Mouse (Mus musculus) kidney, postnatal 0 days (tissue): Measurements from ENCODE around the gene Gpatch4. TPM values are rescaled to one million over a fixed set of nuclear protein-coding genes. Genes with fewer than 3 reads are reported as not detected.

Experiments used
- ATAC-seq: fragments of 200-750 bp; cut with Nextera tagmentation; replicated peaks from 2 replicates; pipeline ENCODE4 v1.8.0; 2017; ENCODE audit warnings: low read depth, moderate number of reproducible peaks, moderate TSS enrichment, moderate library complexity; ENCODE audit not compliant: low FRiP score
- DNase-seq: peaks from one replicate; pipeline ENCODE4 v3.0.0-alpha.2; 2016; ENCODE audit warnings: low spot score
- H3K27ac ChIP-seq: fragments of 300-500 bp; sonication (generic); 2 replicates; pipeline ENCODE4 v1.5.1; 2014; ENCODE audit warnings: mild to moderate bottlenecking
- H3K27me3 ChIP-seq: fragments of 300-500 bp; sonication (generic); 2 replicates; pipeline ENCODE4 v1.6.1; 2014; ENCODE audit warnings: low read length, mixed read lengths; ENCODE audit not compliant: insufficient read depth
- H3K36me3 ChIP-seq: fragments of 300-500 bp; sonication (generic); 2 replicates; pipeline ENCODE4 v1.6.1; 2014; ENCODE audit warnings: low read length, mixed read lengths; ENCODE audit not compliant: insufficient read depth
- H3K4me1 ChIP-seq: fragments of 300-500 bp; sonication (generic); replicated peaks from 2 replicates; pipeline ENCODE4 v1.6.1; 2014; ENCODE audit warnings: antibody characterized with exemption, low read length, mixed read lengths; ENCODE audit not compliant: insufficient read depth
- H3K4me2 ChIP-seq: fragments of 300-500 bp; sonication (generic); 2 replicates; pipeline ENCODE4 v1.6.1; 2014; ENCODE audit warnings: mild to moderate bottlenecking, low read length, moderate library complexity, mixed read lengths
- H3K4me3 ChIP-seq: fragments of 300-500 bp; sonication (generic); replicated peaks from 2 replicates; pipeline ENCODE4 v1.5.1; 2014; ENCODE audit warnings: low read depth, low read length
- H3K9ac ChIP-seq: fragments of 300-500 bp; sonication (generic); 2 replicates; pipeline ENCODE4 v1.6.1; 2014; ENCODE audit warnings: low read depth, low read length
- H3K9me3 ChIP-seq: fragments of 300-500 bp; sonication (generic); replicated peaks from 2 replicates; pipeline ENCODE4 v1.6.1; 2016; ENCODE audit warnings: low read length, inconsistent platforms, mixed read lengths
- CTCF ChIP-seq: IDR thresholded peaks from 2 replicates; pipeline ENCODE4 v1.5.1; 2016; ENCODE audit warnings: antibody characterized with exemption, low read depth, mild to moderate bottlenecking, moderate library complexity
- WGBS: fragments of 180-500 bp; shearing (Covaris S2); extraction: QIAGEN DNeasy Blood & Tissue Kit; methylation state at CpG from one replicate; pipeline ENCODE4 v1.1.7; 2014; 5-methylcytosine and 5-hydroxymethylcytosine counted together
- polyA plus RNA-seq: library from polyadenylated mRNA; unstranded; fragments of >200 nt; fragmentation: Nextera tagmentation; extraction: Ambion mirVana; gene quantifications from 2 replicates; pipeline ENCODE4 v1.2.1, GENCODE M21; 2015

Gpatch4 gene
- polyA plus RNA-seq, 1 experiment from 2014 or later: 26.3 TPM

DNA sequence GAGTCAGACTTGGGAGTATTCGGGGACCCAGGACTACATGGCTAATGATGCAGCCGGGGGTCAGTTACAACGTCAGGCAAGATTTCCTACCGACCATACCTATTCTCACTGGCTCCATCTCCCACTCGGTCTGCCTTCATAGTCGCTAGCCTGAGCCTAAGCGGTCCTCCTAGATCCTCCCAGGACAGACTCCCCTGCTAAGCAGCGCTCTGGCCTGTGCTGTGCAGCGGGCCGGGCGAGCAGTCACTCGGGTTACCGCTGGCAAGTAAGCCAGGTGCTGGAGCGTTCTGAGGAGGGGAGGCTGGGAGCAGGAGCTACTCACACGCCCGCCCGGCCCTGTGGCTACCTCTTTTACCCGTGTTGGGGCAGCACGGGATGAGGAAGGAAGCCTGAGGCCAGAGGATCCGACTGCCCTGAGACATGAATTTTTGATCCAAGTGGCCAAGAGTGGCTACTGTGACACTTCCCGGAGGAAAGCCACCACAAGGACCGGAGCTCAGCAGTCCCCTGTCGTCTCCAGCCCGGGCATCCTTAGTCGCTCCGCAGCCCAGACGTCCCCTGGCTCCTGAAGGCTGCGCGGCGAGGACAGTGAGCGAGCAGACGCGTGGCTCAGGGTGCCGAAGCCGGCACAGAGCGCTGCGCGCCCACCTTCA lies 43.5 kb upstream of the Gpatch4 start:
- peak overlapping the region; percentile 36 for H3K4me3 ChIP-seq
- no peak overlapping the region for H3K9ac ChIP-seq
- H3K36me3 ChIP-seq: no peaks in the 10 kb centered on the region
- no peak for ATAC-seq
- under 1% methylated on average over 37 of the region's 38 CpGs for WGBS
- peaks cover 87% of the 10 kb centered on the region for H3K27me3 ChIP-seq
- no peak for TF ChIP-seq CTCF
- peak overlapping the region; percentile 65 for H3K4me2 ChIP-seq
- no peak for DNase-seq
- H3K4me1 ChIP-seq: peaks cover 5% of the 10 kb centered on the region; the same call in 1 of the 2 replicates
- no peaks in the 10 kb centered on the region for H3K9me3 ChIP-seq
- no peak overlapping the region for H3K27ac ChIP-seq

DNA sequence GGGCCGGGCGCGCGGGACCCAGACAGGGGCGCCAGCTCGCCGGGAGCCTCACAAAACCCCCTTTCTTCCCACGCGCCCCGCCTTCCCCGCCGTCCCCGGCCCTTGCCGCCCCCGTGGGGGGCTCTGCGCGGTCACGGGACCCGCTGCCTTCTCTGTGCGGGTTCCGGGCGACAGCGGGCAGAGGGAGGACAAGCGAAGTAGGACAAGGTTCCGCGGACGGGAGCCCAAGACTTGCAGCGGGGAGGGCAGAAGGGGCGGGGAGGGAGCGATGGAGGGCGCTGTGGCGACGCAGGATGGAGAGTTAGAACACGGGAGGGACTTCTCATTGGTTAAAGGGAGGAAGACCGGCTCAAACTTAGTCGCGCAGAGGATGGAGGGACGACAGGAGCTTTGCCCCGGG lies 42.7 kb upstream of the Gpatch4 start, which contains the start of gene Bcan:
Bcan (minus strand) TSS at position 50 of the 400 bp plus-strand sequence.
- Histone ChIP-seq H3K9ac (no peak within 1 kb of the TSS), H3K4me3 (peak within 1 kb of the TSS; percentile 36), H3K4me1 (peaks cover 5% of the 10 kb centered on the region; the same call in 1 of the 2 replicates), H3K27me3 (peaks cover 79% of the 10 kb centered on the region), H3K9me3 (no peaks in the 10 kb centered on the region), H3K4me2 (peak within 1 kb of the TSS; percentile 65), H3K36me3 (no peaks in the 10 kb centered on the region), H3K27ac (no peak within 1 kb of the TSS)
- DNase-seq (no peak), ATAC-seq (no peak)
- under 1% methylated on average over 39 of the region's 39 CpGs for WGBS
- TF ChIP-seq CTCF: no peak

DNA sequence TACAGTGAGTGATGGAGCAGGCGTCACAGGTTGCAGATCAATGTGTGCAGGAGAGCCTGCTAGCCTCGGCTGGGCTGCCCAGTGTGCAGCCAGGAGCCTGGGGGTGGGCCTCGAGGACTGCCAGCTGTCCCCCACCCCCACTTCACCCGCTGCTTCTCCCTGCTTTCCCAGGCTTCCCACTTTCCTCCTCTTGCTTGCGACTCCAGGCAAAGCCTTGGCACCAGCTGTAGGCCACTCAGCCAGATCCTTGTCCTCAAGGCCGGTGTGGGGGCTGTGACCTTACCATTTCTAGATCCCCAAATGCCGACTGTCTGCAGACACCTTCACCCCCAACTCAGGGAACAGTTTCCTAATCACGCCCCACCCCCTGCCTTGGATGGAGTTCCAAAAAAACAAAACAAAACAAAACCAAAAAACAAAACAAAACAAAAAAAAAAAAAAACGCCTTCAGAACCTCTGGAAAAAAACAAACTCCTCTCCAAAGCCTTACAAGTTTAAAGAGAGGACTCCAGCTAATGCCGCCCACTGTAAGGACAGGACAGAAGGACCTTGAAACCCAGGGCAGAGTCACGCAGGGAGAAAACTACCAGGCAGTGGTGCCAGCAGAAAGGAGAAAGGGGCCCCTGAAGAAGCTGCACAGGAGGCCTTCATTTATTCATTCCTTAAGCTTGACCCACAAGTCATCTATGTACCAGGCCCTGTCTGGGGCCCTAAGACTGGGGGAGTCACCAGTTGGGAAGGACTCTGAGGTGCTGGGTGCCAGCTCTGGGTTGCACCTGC lies 41.9 kb upstream of the Gpatch4 start:
- no peak overlapping the region for H3K4me2 ChIP-seq
- WGBS: 9% methylated on average over 11 of the region's 11 CpGs
- TF ChIP-seq CTCF: no peak

DNA sequence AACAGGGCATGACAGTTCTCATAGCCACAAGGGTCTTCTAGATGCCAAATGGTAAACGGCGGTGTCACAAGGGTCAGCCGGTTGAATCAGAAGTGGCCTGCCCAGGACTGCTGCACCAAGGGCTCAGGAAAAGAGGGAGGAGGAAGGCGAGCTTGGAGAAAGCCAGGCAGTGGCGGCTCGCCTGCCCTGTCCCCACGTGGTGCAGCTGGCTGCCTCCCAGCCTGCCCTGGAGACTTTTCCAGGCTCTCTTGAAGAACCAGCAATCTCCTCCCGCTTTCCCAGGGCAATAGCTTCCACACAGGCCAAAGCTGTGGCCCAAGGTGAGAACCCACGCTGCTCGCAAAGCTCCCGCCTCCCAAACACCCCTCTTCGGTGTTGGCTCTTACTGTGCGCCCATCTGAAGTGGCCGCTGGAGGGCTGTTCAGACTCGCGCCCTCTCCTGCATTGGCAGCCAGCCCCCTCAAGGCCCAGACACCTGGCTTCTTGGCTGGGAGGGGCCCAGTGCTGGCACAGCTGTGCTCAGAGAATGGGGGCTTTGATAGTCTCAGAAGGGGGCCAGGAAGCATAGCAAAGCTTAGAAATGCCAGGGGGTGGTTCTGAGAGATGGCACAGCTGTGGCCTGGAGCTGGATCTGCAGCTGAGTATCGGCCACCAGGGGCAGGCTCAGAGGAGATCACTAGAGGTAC lies 40.5 kb upstream of the Gpatch4 start:
- Histone ChIP-seq H3K27ac (no peak overlapping the region), H3K36me3 (no peaks in the 10 kb centered on the region), H3K9ac (no peak overlapping the region), H3K9me3 (no peaks in the 10 kb centered on the region), H3K27me3 (peaks cover 58% of the 10 kb centered on the region), H3K4me1 (no peaks in the 10 kb centered on the region; the same call in 1 of the 2 replicates), H3K4me2 (no peak overlapping the region), H3K4me3 (no peak overlapping the region)
- DNase-seq (no peak), ATAC-seq (no peak)
- 2% methylated on average over 17 of the region's 17 CpGs for WGBS
- TF ChIP-seq CTCF: no peak

More for the DNA sequence above, 41.9 kb upstream of the Gpatch4 start:
- no peaks in the 10 kb centered on the region for H3K9me3 ChIP-seq
- DNase-seq (no peak), ATAC-seq (no peak)
- H3K4me1 ChIP-seq: peaks cover 5% of the 10 kb centered on the region; the same call in 1 of the 2 replicates
- no peaks in the 10 kb centered on the region for H3K36me3 ChIP-seq
- H3K27me3 ChIP-seq: peaks cover 71% of the 10 kb centered on the region
- no peak overlapping the region for H3K27ac ChIP-seq
- peak overlapping the region; percentile 36; the same call in 1 of the 2 replicates for H3K4me3 ChIP-seq
- H3K9ac ChIP-seq: no peak overlapping the region

DNA sequence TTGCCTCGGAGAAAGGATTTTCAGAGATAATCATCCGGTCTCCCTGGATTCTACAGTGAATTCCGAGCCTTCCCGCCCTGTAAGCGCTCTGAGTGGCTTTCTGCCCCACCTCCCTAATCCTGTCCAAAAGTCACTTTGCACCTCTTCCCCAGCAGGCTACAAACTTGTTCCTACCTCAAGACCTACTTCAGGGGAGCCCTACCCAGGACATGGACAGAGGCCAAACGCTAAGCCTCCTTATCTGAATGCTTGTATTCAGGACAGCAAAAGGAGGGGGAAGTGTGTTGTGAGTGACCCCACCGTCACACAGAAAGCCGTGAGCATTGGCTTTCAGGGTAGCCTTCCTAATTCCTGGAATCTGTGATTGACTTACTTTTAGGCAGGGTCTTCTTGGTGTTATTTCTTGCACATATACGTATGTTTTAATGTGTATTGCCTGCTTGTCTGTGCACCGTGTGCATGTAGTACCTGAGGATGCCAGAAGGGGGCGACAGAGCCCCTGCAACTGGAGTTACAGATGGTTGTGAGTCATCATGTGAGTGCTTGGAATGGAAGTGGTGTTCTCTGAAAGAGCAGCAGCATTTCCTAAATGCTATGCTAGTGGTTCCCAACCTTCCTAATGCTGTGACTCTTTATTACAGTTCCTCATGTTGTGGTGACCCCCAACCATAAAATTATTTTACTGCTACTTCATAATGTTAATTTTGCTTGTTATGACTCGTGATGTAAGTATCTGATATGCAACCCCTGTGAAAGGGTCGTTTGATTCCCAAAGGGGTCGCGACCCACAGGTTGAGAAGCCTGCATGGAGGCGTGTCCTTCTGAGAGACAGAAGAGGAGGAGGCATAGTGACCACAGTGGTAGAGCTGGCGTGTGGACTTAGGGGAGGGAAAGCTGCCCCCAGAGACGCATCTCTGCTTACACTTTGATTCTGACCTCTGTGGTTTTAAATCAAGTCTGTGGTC lies 36.8 kb upstream of the Gpatch4 start:
- no peak for DNase-seq
- H3K9me3 ChIP-seq: no peaks in the 10 kb centered on the region
- no peaks in the 10 kb centered on the region for H3K36me3 ChIP-seq
- H3K27ac ChIP-seq: no peak overlapping the region
- ATAC-seq: no peak
- no peak overlapping the region for H3K4me2 ChIP-seq
- WGBS: 70% methylated on average over 18 of the region's 18 CpGs
- TF ChIP-seq CTCF: peak; percentile 56
- H3K4me1 ChIP-seq: no peaks in the 10 kb centered on the region
- no peak overlapping the region for H3K9ac ChIP-seq
- H3K4me3 ChIP-seq: no peak overlapping the region
- peaks cover 25% of the 10 kb centered on the region for H3K27me3 ChIP-seq
